Mouse (Mus musculus): ENCODE results near the gene Dxo. TPM values are rescaled to one million over a fixed set of nuclear protein-coding genes. Genes with fewer than 3 reads are reported as not detected.
A peak's percentile ranks its signal among the peaks of the same experiment; 100 is the strongest.
"Not testable (repeated sequence)": the region's sequence is repeated elsewhere in the genome, so short reads cannot be mapped to it uniquely, and the experiment has no call there.

The Dxo gene
- polyA plus RNA-seq, 1 experiment: not detected

DNA sequence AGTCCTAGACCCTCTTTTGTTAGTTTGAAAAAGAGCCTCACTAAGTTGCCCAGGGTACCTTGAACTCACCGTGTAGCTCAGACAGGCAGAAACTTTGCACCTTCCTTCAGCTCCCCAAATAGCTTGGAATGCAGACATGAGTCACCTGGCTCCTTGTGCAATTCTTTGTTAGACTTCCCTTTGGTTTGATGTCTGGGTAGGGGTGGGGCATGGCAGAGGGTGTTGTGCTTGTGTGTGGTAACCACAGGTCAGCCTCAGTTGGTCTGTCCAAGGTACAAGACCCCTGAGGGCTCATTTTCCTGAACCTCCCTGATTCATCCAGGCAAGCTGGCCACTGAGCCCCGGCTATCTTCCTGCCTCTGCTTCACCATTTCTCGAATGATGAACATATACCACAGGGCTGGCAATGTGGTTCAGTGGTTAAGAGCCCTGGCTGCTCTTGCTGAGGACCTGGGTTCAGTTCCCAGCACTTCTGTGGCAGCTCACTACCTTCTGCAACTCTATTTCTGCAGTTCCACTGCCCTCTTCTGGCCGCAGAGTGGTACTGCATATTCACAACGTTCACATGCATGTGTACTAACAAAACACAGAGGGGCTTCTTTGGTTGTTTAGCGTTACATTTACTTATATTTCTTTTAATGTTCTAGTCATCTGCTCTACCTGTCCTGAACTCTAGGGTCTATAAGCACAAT, 31.8 kb upstream of the Dxo start:
- Histone ChIP-seq H3K4me1 (ENCODE audit: control insufficient read depth, insufficient read depth, low read length) (no peaks in the 10 kb centered on the region), H3K27ac (ENCODE audit: insufficient read depth, low read depth, low read length) (no peak overlapping the region), H3K4me3 (ENCODE audit: insufficient read depth, low read depth, low read length) (no peak overlapping the region)
- TF ChIP-seq CTCF (IDR thresholded peaks at IDR 0.05; ENCODE audit: insufficient read depth, low read depth, low read length) (0 out of 2 replicates have a peak, but pooled peaks have one; percentile 8), POLR2A (IDR thresholded peaks at IDR 0.05; ENCODE audit: insufficient read depth, low read depth, low read length) (no peak)
- WGBS: 75% methylated on average over 6 of the region's 6 CpGs

DNA sequence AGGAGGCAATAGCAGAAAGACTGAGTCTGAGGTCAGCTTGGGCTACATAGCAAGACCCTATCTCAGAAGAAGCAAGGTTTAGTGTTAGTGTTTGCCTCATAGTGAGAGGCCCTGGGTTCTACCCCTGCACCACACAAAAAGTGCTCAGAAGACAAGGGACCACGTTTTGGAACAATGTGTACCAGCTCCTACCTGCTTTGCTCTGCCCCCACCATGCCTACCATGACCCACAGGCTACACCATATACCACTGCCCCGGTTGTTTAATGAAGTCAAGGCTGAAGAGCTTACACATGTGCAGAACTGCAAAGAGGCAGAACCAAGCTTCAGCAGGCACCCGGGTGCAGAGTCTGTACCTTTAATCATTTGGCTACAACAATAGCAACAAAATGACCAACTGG, 29.6 kb upstream of the Dxo start:
- no peaks in the 10 kb centered on the region for H3K4me1 ChIP-seq (ENCODE audit: control insufficient read depth, insufficient read depth, low read length)
- no peak overlapping the region for H3K27ac ChIP-seq (ENCODE audit: insufficient read depth, low read depth, low read length)
- no peak for TF ChIP-seq POLR2A (IDR thresholded peaks at IDR 0.05; ENCODE audit: insufficient read depth, low read depth, low read length)
- TF ChIP-seq CTCF (IDR thresholded peaks at IDR 0.05; ENCODE audit: insufficient read depth, low read depth, low read length): no peak
- H3K4me3 ChIP-seq (ENCODE audit: insufficient read depth, low read depth, low read length): no peak overlapping the region
- WGBS: 69% methylated on average over 3 of the region's 3 CpGs

DNA sequence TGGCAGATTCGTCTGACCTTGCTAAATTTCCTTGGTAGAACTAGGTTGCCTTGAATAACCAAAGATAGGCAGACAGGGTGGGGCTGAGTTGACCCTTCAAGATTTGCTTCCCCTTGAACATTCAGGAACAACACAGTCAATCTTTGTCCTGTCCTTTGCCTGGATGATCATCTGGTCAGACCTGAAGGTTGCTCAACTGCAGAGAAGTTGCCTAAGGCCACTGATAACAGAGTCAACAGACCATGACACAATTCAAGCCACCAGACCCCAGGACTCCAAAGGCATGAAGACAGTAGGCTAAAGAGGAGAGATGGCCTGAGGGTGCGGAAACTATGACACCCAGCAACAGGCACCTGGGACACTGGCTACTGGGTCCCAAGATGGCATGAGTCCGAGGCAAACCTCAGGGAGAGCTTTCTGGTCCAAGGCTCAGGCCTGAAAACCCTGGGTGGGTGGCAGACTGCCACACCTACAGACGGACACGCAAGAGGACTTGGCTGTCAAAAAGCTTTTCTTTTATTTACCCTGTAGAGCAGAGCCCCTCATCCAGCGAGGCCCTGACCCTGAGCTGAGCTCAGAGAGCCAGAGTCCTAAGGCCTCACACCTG, 28.1 kb upstream of the Dxo start:
- Histone ChIP-seq H3K4me1 (ENCODE audit: control insufficient read depth, insufficient read depth, low read length) (no peaks in the 10 kb centered on the region), H3K27ac (ENCODE audit: insufficient read depth, low read depth, low read length) (no peak overlapping the region), H3K4me3 (ENCODE audit: insufficient read depth, low read depth, low read length) (no peak overlapping the region)
- no peak for TF ChIP-seq POLR2A (IDR thresholded peaks at IDR 0.05; ENCODE audit: insufficient read depth, low read depth, low read length)
- TF ChIP-seq CTCF (IDR thresholded peaks at IDR 0.05; ENCODE audit: insufficient read depth, low read depth, low read length): no peak
- 86% methylated on average over 6 of the region's 6 CpGs for WGBS

DNA sequence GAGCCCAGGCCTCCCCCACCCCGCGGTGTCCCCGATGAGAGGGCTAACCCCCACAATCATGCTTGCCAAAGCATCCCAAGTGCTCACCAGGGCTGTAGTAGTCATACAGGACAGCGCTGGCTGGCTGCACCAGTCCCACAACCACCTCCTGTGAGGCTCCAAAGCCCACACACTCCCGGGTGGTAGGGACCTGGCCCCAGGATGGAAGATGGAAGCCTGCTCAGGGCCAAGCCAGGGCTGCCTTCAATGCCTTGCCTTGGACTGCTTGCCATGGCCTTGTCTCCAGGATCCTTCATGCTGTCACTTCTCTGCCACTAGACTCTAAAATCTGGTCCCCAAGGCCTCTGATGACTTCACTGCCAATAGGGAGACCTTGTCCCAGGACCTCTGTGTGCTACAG, 26.4 kb upstream of the Dxo start:
- not testable (repeated sequence) for H3K4me1 ChIP-seq (ENCODE audit: control insufficient read depth, insufficient read depth, low read length); H3K4me3 ChIP-seq (ENCODE audit: insufficient read depth, low read depth, low read length); H3K27ac ChIP-seq (ENCODE audit: insufficient read depth, low read depth, low read length)
- 90% methylated on average over 5 of the region's 5 CpGs for WGBS

DNA sequence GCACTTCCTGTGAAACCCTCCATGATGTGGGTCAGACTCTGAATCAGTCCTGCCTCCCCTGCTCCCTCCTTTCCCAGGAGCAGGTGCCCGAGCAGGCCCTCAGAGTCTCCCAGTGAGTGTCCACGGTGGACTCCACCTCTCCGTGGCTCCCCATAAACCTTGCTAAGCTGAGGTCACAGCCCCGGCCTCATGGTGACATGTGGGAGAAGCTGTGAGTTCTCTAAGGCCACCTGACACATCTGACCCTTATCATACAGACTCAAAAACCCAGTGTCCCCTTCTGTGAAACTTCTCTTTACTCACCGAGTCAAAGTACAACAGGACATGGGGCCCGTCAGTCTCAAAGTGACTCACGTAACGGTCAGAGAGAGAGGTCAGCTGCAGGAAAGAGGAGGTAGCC, 26.0 kb upstream of the Dxo start:
- not testable (repeated sequence) for H3K4me3 ChIP-seq (ENCODE audit: insufficient read depth, low read depth, low read length); H3K4me1 ChIP-seq (ENCODE audit: control insufficient read depth, insufficient read depth, low read length); H3K27ac ChIP-seq (ENCODE audit: insufficient read depth, low read depth, low read length)
- WGBS: 88% methylated on average over 8 of the region's 8 CpGs

DNA sequence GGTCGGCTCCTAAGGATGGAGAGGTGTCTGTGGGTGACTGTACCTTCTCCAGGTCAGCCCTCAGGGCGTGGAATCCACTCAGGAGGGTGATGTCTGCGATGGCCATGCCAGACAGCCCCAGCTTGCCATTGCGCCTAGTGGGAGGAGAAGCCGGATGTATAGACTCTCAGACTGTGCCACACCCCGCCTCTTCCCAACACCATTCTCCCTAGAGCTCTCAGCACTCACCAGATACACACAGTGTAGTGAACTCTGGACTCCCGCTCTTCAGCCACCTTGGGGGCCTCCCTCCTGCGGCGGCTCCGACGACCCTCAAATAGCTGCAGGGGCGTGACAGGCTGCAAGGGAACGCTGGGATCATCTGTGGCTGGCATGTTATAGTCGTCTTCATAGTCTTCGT, 25.5 kb upstream of the Dxo start:
- no peak overlapping the region for H3K27ac ChIP-seq (ENCODE audit: insufficient read depth, low read depth, low read length)
- TF ChIP-seq POLR2A (IDR thresholded peaks at IDR 0.05; ENCODE audit: insufficient read depth, low read depth, low read length) (no peak), CTCF (IDR thresholded peaks at IDR 0.05; ENCODE audit: insufficient read depth, low read depth, low read length) (no peak)
- no peak overlapping the region for H3K4me3 ChIP-seq (ENCODE audit: insufficient read depth, low read depth, low read length)
- 78% methylated on average over 15 of the region's 15 CpGs for WGBS
- H3K4me1 ChIP-seq (ENCODE audit: control insufficient read depth, insufficient read depth, low read length): no peaks in the 10 kb centered on the region

DNA sequence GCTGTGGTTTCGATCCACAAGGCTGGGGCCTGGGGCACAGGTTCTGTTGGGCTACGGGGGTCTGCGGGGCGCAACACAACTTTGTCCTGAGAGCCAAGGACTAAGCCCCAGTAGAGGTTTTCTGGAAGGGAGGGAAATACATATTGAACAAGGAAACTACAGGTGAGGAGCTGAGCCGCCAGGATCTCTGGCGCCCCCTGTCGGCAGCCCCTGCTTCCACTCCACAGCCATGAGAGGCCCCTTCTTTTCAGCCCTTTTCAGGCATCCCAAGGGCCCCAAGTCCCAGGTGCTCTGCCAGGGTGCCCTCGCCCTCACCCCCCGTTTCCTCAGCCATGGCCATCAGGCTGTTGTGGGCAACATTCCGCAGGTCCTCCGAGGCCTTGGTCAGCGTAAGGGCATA, 23.1 kb upstream of the Dxo start:
- H3K4me3 ChIP-seq (ENCODE audit: insufficient read depth, low read depth, low read length); H3K4me1 ChIP-seq (ENCODE audit: control insufficient read depth, insufficient read depth, low read length); H3K27ac ChIP-seq (ENCODE audit: insufficient read depth, low read depth, low read length): not testable (repeated sequence)
- WGBS: 66% methylated on average over 12 of the region's 12 CpGs
- peak; percentile 71 for TF ChIP-seq CTCF (IDR thresholded peaks at IDR 0.05; ENCODE audit: insufficient read depth, low read depth, low read length)

DNA sequence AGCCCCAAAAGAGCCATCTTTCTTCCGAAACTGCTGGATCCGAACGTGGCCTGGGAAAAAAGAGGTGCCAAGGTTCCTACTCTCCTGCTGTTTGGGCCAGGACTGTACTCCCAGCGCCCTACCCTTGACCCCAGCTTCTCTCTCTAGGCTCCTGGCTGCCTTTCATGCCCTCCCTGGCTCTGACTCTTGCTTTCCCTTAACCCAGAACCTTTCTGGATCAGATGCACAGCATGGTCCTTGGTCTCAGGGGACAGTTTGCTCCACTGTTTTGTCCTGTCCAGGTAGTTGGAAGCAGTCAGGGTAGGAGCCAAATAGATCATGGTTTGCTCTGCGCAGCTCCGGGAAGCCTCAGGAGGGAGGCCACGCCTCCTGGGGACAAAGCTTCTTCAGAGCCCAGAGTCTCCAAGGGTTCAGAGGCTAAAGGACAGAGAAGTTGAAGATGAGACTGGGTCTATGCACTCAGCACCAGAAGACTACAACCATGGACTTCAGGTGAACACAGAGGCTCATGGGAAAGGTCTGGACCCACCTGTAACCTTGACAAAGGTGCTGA, 21.9 kb upstream of the Dxo start:
- H3K4me1 ChIP-seq (ENCODE audit: control insufficient read depth, insufficient read depth, low read length): no peaks in the 10 kb centered on the region
- H3K4me3 ChIP-seq (ENCODE audit: insufficient read depth, low read depth, low read length): no peak overlapping the region
- 81% methylated on average over 7 of the region's 7 CpGs for WGBS
- no peak for TF ChIP-seq POLR2A (IDR thresholded peaks at IDR 0.05; ENCODE audit: insufficient read depth, low read depth, low read length)
- no peak for TF ChIP-seq CTCF (IDR thresholded peaks at IDR 0.05; ENCODE audit: insufficient read depth, low read depth, low read length)
- no peak overlapping the region for H3K27ac ChIP-seq (ENCODE audit: insufficient read depth, low read depth, low read length)

DNA sequence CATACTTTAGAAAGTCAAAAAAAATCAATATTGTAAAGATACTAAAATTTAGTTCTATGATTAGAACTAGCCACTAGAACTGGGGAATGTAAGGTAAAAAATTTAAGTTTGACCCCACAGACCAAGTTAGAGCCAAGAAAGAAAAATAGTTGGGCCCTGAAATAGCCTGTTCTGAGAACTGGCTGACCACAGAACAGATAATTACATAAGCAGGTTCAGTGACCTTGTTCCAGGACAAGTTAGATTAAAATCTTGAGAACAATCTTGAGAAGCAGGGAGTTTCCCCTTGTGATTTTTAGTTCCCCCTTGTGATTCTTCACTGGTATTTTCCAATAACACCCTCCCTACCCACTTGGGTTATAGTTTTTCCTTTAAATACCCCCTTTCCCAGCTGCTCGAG, 6.0 kb upstream of the Dxo start:
- H3K4me1 ChIP-seq (ENCODE audit: control insufficient read depth, insufficient read depth, low read length); H3K27ac ChIP-seq (ENCODE audit: insufficient read depth, low read depth, low read length); H3K4me3 ChIP-seq (ENCODE audit: insufficient read depth, low read depth, low read length): not testable (repeated sequence)
- 93% methylated on average over 1 of the region's 1 CpGs for WGBS

Measured in olfactory bulb, adult 2 months (tissue).